Comparison of ENCODE assay signal across 23 mouse cellular contexts in the genomic region with DNA sequence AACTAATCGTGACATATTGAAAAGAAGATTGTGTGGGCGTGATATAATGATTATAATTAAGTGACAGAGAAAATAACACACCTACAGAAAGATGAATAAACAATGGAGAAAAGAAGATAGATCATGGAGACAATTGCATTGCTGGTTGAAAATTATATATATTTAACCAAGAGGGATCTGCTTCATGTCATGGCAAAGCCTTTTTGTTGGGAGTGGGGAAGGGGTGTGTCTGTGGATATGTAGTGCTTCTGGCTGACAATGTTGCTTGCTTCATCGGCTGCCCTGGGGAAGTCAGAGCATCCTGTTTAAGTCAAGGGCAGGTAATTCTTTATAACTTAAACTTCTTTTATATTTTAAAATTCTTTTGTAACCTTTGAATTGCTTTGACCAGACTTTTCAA. TPM values are rescaled to one million over a fixed set of nuclear protein-coding genes. Genes with fewer than 3 reads are reported as not detected.
DNase-seq lines count a peak whose midpoint lies in the region; ATAC-seq and TF ChIP-seq lines count a peak whose summit lies in the region.
"Had no signal": no experiment of that assay in that cellular context is flagged by ENCODE, and none has a peak within 500 bp of the region (broad histone marks: within the 10 kb centered on the region; RNA-seq: fewer than 3 reads in every experiment).

No protein-coding gene starts in this region.

- no peak overlapping the region for H3K27ac ChIP-seq in forebrain, embryonic 16.5 days (ENCODE audit: low read length)
- no peak overlapping the region for H3K27ac ChIP-seq in forebrain, embryonic 14.5 days (ENCODE audit: low read depth, low read length)
- no peak overlapping the region for H3K27ac ChIP-seq in hindbrain, embryonic 14.5 days
- H3K27ac ChIP-seq in hindbrain, embryonic 11.5 days (ENCODE audit: low read depth, low read length), result no peak overlapping the region
- H3K27ac ChIP-seq: embryonic facial prominence, embryonic 13.5 days; embryonic facial prominence, embryonic 15.5 days; forebrain, embryonic 12.5 days had no signal

- H3K4me1 ChIP-seq in forebrain, embryonic 16.5 days (replicated peaks; ENCODE audit: control insufficient read depth, insufficient read depth, low read length), result no peaks in the 10 kb centered on the region; the same call in 1 of the 2 replicates
- H3K4me1 ChIP-seq in forebrain, embryonic 14.5 days (ENCODE audit: control insufficient read depth, insufficient read depth, low read length), result peaks cover 6% of the 10 kb centered on the region; the same call in 1 of the 2 replicates
- no peaks in the 10 kb centered on the region for H3K4me1 ChIP-seq in hindbrain, embryonic 14.5 days (replicated peaks; ENCODE audit: control insufficient read depth, insufficient read depth, low read length)
- no peaks in the 10 kb centered on the region for H3K4me1 ChIP-seq in hindbrain, embryonic 11.5 days (replicated peaks; ENCODE audit: control insufficient read depth, insufficient read depth, low read length)
- H3K4me1 ChIP-seq: embryonic facial prominence, embryonic 13.5 days; embryonic facial prominence, embryonic 15.5 days had no signal

- no peak overlapping the region for H3K4me3 ChIP-seq in forebrain, embryonic 16.5 days (replicated peaks; ENCODE audit: low read length)
- H3K4me3 ChIP-seq in forebrain, embryonic 14.5 days (ENCODE audit: low read depth, low read length), result no peak overlapping the region
- H3K4me3 ChIP-seq in hindbrain, embryonic 14.5 days (replicated peaks; ENCODE audit: low read length), result no peak overlapping the region
- no peak overlapping the region for H3K4me3 ChIP-seq in hindbrain, embryonic 11.5 days (ENCODE audit: low read depth, low read length)
- H3K4me3 ChIP-seq: embryonic facial prominence, embryonic 13.5 days; embryonic facial prominence, embryonic 15.5 days; forebrain, embryonic 12.5 days had no signal

- peak; percentile 66 for ATAC-seq in forebrain, embryonic 16.5 days
- no peak for ATAC-seq in forebrain, embryonic 14.5 days
- ATAC-seq in hindbrain, embryonic 14.5 days (ENCODE audit: low FRiP score), result no peak
- ATAC-seq in hindbrain, embryonic 11.5 days (ENCODE audit: low FRiP score), result no peak
- no peak for ATAC-seq in erythroblast, adult 5-6 weeks (replicated peaks; ENCODE audit: low FRiP score, poor library complexity, severe bottlenecking)

- H3K9ac ChIP-seq in forebrain, embryonic 16.5 days (replicated peaks; ENCODE audit: low read depth, low read length), result no peak overlapping the region
- no peak overlapping the region for H3K9ac ChIP-seq in forebrain, embryonic 14.5 days (ENCODE audit: low read length)
- no peak overlapping the region for H3K9ac ChIP-seq in hindbrain, embryonic 14.5 days
- no peak overlapping the region for H3K9ac ChIP-seq in hindbrain, embryonic 11.5 days (ENCODE audit: low read depth, low read length)
- H3K9ac ChIP-seq: embryonic facial prominence, embryonic 13.5 days; embryonic facial prominence, embryonic 15.5 days; forebrain, embryonic 12.5 days had no signal

- intact Hi-C loops in heart, postnatal 10 days (cut with DNase I), result no loop called here

- DNase-seq in forebrain, embryonic 14.5 days (ENCODE audit: low spot score), result no peak
- peak; percentile 16 for DNase-seq in hindbrain, embryonic 14.5 days (ENCODE audit: low spot score)
- no peak for DNase-seq in hindbrain, embryonic 11.5 days (ENCODE audit: low spot score)
- DNase-seq in brain, adult 2 months (ENCODE audit: low read depth, low spot score), result peak; percentile 62
- DNase-seq in brain, embryonic 14.5 days (ENCODE audit: low read depth), result peak; percentile 41
- DNase-seq in heart, postnatal 10 days, result no peak
- DNase-seq: adrenal gland, adult 2 months; adrenal gland, postnatal 10 days; adrenal gland, postnatal 25 days; cerebellum, adult 11 months; cerebellum, adult 18-20 months; cerebellum, adult 8-10 months; cerebellum, adult 9-11 months; cerebellum, postnatal 14 days; cerebellum, postnatal 36 days; embryo, embryonic 11 days had no signal

- H3K4me2 ChIP-seq in forebrain, embryonic 16.5 days (ENCODE audit: low read length), result no peak overlapping the region
- H3K4me2 ChIP-seq in forebrain, embryonic 14.5 days (ENCODE audit: low read length), result no peak overlapping the region
- no peak overlapping the region for H3K4me2 ChIP-seq in hindbrain, embryonic 14.5 days (replicated peaks)
- no peak overlapping the region for H3K4me2 ChIP-seq in hindbrain, embryonic 11.5 days (replicated peaks; ENCODE audit: low read depth, low read length)
- H3K4me2 ChIP-seq: embryonic facial prominence, embryonic 13.5 days; embryonic facial prominence, embryonic 15.5 days; forebrain, embryonic 12.5 days had no signal

- H3K9me3 ChIP-seq in forebrain, embryonic 16.5 days (ENCODE audit: control insufficient read depth, low read length), result no peaks in the 10 kb centered on the region
- no peaks in the 10 kb centered on the region for H3K9me3 ChIP-seq in forebrain, embryonic 14.5 days (replicated peaks; ENCODE audit: control insufficient read depth, low read length)
- no peaks in the 10 kb centered on the region for H3K9me3 ChIP-seq in hindbrain, embryonic 14.5 days (ENCODE audit: control insufficient read depth, low read length)
- H3K9me3 ChIP-seq in hindbrain, embryonic 11.5 days (ENCODE audit: control insufficient read depth, low read length), result no peaks in the 10 kb centered on the region
- H3K9me3 ChIP-seq: embryonic facial prominence, embryonic 13.5 days; embryonic facial prominence, embryonic 15.5 days; forebrain, embryonic 12.5 days had no signal

- no peaks in the 10 kb centered on the region for H3K27me3 ChIP-seq in forebrain, embryonic 16.5 days (replicated peaks; ENCODE audit: control insufficient read depth, insufficient read depth, low read length)
- no peaks in the 10 kb centered on the region for H3K27me3 ChIP-seq in forebrain, embryonic 14.5 days (replicated peaks; ENCODE audit: control insufficient read depth, insufficient read depth, low read length)
- H3K27me3 ChIP-seq in hindbrain, embryonic 14.5 days (ENCODE audit: control insufficient read depth, insufficient read depth, low read length), result no peaks in the 10 kb centered on the region
- H3K27me3 ChIP-seq in hindbrain, embryonic 11.5 days (ENCODE audit: control insufficient read depth, insufficient read depth, low read length), result no peaks in the 10 kb centered on the region
- H3K27me3 ChIP-seq: embryonic facial prominence, embryonic 13.5 days; embryonic facial prominence, embryonic 15.5 days; forebrain, embryonic 12.5 days had no signal

- no peak for TF ChIP-seq CTCF in brain, embryonic 14.5 days (IDR thresholded peaks at IDR 0.05; ENCODE audit: borderline replicate concordance, extremely low read depth, insufficient read depth, insufficient read length)

- TF ChIP-seq POLR2A in brain, embryonic 14.5 days (IDR thresholded peaks at IDR 0.05; ENCODE audit: borderline replicate concordance, extremely low read depth, insufficient read depth, insufficient read length, poor library complexity, severe bottlenecking), result no peak

- H3K36me3 ChIP-seq in forebrain, embryonic 16.5 days (ENCODE audit: control insufficient read depth, insufficient read depth), result no peaks in the 10 kb centered on the region
- H3K36me3 ChIP-seq in forebrain, embryonic 14.5 days (ENCODE audit: control insufficient read depth, insufficient read depth, low read length), result no peaks in the 10 kb centered on the region
- no peaks in the 10 kb centered on the region for H3K36me3 ChIP-seq in hindbrain, embryonic 14.5 days (replicated peaks; ENCODE audit: control insufficient read depth, insufficient read depth)
- H3K36me3 ChIP-seq in hindbrain, embryonic 11.5 days (ENCODE audit: control insufficient read depth, insufficient read depth, low read length), result no peaks in the 10 kb centered on the region
- H3K36me3 ChIP-seq: embryonic facial prominence, embryonic 13.5 days; embryonic facial prominence, embryonic 15.5 days had no signal

- WGBS in forebrain, embryonic 16.5 days, result 65% methylated on average over 3 of the region's 3 CpGs
- 75% methylated on average over 3 of the region's 3 CpGs for WGBS in forebrain, embryonic 14.5 days
- 91% methylated on average over 3 of the region's 3 CpGs for WGBS in hindbrain, embryonic 14.5 days
- WGBS in hindbrain, embryonic 11.5 days, result 95% methylated on average over 3 of the region's 3 CpGs

RNA-seq across cellular contexts. Expression of a gene that starts 36.1 kb away (rescaled TPM):
- polyA plus RNA-seq in forebrain, embryonic 16.5 days (2015; fragmentation: Nextera tagmentation; extraction: Ambion mirVana), result 76.3 and 78.6 TPM in 2 replicates
- 55.9 and 66.5 TPM in 2 replicates for polyA plus RNA-seq in forebrain, embryonic 14.5 days (2014; fragmentation: Nextera tagmentation; extraction: Ambion mirVana)
- polyA plus RNA-seq in hindbrain, embryonic 14.5 days (2014; fragmentation: Nextera tagmentation; extraction: Ambion mirVana), result 85.7 and 98.4 TPM in 2 replicates
- 42.7 and 48.6 TPM in 2 replicates for polyA plus RNA-seq in hindbrain, embryonic 11.5 days (2014; fragmentation: Nextera tagmentation; extraction: Ambion mirVana)
- polyA plus RNA-seq in brain, embryonic 14.5 days (2012; rRNA removed), result 37.4 and 49.8 TPM in 2 replicates
- total RNA-seq in heart, postnatal 10 days (2021), result 1 to 10 TPM; 1.9 TPM
- total RNA-seq in erythroblast, adult 5-6 weeks (2015; ENCODE audit: low replicate concordance), result not detected in 2 replicates
- not detected in 2 replicates for total RNA-seq in erythroblast, adult 5-6 weeks (2017; ENCODE audit: low replicate concordance)
- total RNA-seq: common myeloid progenitor, adult 5-6 weeks; MEL had no signal

Comparison
In these comparisons a context has a peak if more than half of its experiments do, and no peak if none do; other contexts are left out.
1. DNase-seq: peak in hindbrain, embryonic 14.5 days (single experiment), brain, adult 2 months (single experiment) and brain, embryonic 14.5 days (single experiment); none in forebrain, embryonic 14.5 days (single experiment), hindbrain, embryonic 11.5 days (single experiment) and heart, postnatal 10 days (0 of 2).